Mouse (Mus musculus): Measurements from ENCODE around the gene Sucla2.
"Not testable (repeated sequence)": the region's sequence is repeated elsewhere in the genome, so short reads cannot be mapped to it uniquely, and the experiment has no call there.

Gene Sucla2

GRCm38 (mm10) chr14:73614961-73615360, 89.8 kb downstream of the Sucla2 start:
- not testable (repeated sequence) for DNase-seq (ENCODE audit: low spot score)

GRCm38 (mm10) chr14:73620880-73621279, 95.8 kb downstream of the Sucla2 start:
- DNase-seq (ENCODE audit: low spot score): no peak

- DNase-seq (ENCODE audit: low spot score): no peak
Observed at GRCm38 (mm10) chr14:73622988-73623387, 97.9 kb downstream of the Sucla2 start.

GRCm38 (mm10) chr14:73625469-73625868, 100.3 kb downstream of the Sucla2 start:
- no peak for DNase-seq (ENCODE audit: low spot score)

- no peak for DNase-seq (ENCODE audit: low spot score)
Observed at GRCm38 (mm10) chr14:73631511-73631910, 106.4 kb downstream of the Sucla2 start.

- DNase-seq (ENCODE audit: low spot score): no peak
Observed at GRCm38 (mm10) chr14:73632648-73633263, 107.6 kb downstream of the Sucla2 start.

GRCm38 (mm10) chr14:73634356-73634755, 109.2 kb downstream of the Sucla2 start:
- DNase-seq (ENCODE audit: low spot score): no peak

GRCm38 (mm10) chr14:73637460-73637859, 112.3 kb downstream of the Sucla2 start:
- no peak for DNase-seq (ENCODE audit: low spot score)
